Mouse (Mus musculus) liver, embryonic 11.5 days (tissue): ENCODE results near the gene Slc34a1. TPM values are rescaled to one million over a fixed set of nuclear protein-coding genes. Genes with fewer than 3 reads are reported as not detected.

Experiments
- ATAC-seq: fragments of 200-750 bp; cut with Nextera tagmentation; replicated peaks from 2 replicates; pipeline ENCODE4 v1.8.0; 2017; ENCODE audit warnings: moderate number of reproducible peaks, mild to moderate bottlenecking, moderate TSS enrichment, moderate library complexity; ENCODE audit not compliant: low FRiP score
- DNase-seq: peaks from one replicate; pipeline ENCODE4 v3.0.0-alpha.2; 2017; ENCODE audit warnings: low spot score
- H3K27ac ChIP-seq: fragments of 300-500 bp; sonication (generic); 2 replicates; pipeline ENCODE4 v1.5.1; 2014; ENCODE audit warnings: mild to moderate bottlenecking, low read depth, low read length, control low read depth
- H3K27me3 ChIP-seq: fragments of 300-500 bp; sonication (generic); replicated peaks from 2 replicates; pipeline ENCODE4 v1.6.1; 2014; ENCODE audit warnings: low read length, mixed read lengths; ENCODE audit not compliant: control insufficient read depth, insufficient read depth
- H3K36me3 ChIP-seq: fragments of 300-500 bp; sonication (generic); 2 replicates; pipeline ENCODE4 v1.6.1; 2014; ENCODE audit warnings: mild to moderate bottlenecking, low read length, moderate library complexity, mixed read lengths; ENCODE audit not compliant: control insufficient read depth, insufficient read depth
- H3K4me1 ChIP-seq: fragments of 300-500 bp; sonication (generic); replicated peaks from 2 replicates; pipeline ENCODE4 v1.6.1; 2014; ENCODE audit warnings: low read length, mixed read lengths; ENCODE audit not compliant: control insufficient read depth, insufficient read depth
- H3K4me2 ChIP-seq: fragments of 300-500 bp; sonication (generic); 2 replicates; pipeline ENCODE4 v1.6.1; 2014; ENCODE audit warnings: mild to moderate bottlenecking, control low read depth, moderate library complexity
- H3K4me3 ChIP-seq: fragments of 300-500 bp; sonication (generic); 2 replicates; pipeline ENCODE4 v1.5.1; 2014; ENCODE audit warnings: low read depth, low read length, control low read depth
- H3K9ac ChIP-seq: fragments of 300-500 bp; sonication (generic); 2 replicates; pipeline ENCODE4 v1.6.1; 2014; ENCODE audit warnings: low read depth, low read length, control low read depth
- H3K9me3 ChIP-seq: fragments of 300-500 bp; sonication (generic); 2 replicates; pipeline ENCODE4 v1.6.1; 2016; ENCODE audit warnings: low read length, inconsistent platforms, mixed read lengths; ENCODE audit not compliant: control insufficient read depth
- WGBS: fragments of 180-500 bp; shearing (Covaris S2); extraction: QIAGEN DNeasy Blood & Tissue Kit; methylation state at CpG from one replicate; pipeline ENCODE4 v1.1.7; 2014; 5-methylcytosine and 5-hydroxymethylcytosine counted together
- polyA plus RNA-seq: library from polyadenylated mRNA; unstranded; fragments of >200 nt; fragmentation: Nextera tagmentation; extraction: Ambion mirVana; gene quantifications from 2 replicates; pipeline ENCODE4 v1.2.1, GENCODE M21; 2014

Slc34a1 gene
- polyA plus RNA-seq, 1 experiment from 2014 or later, result not detected

GRCm38 (mm10) chr13:55411826-55412225, 13.8 kb downstream of the Slc34a1 start:
- Histone ChIP-seq H3K9me3 (no peaks in the 10 kb centered on the region), H3K4me3 (no peak overlapping the region), H3K27me3 (peaks cover 66% of the 10 kb centered on the region), H3K9ac (no peak overlapping the region), H3K27ac (no peak overlapping the region), H3K4me2 (no peak overlapping the region), H3K4me1 (no peaks in the 10 kb centered on the region; the same call in 1 of the 2 replicates), H3K36me3 (no peaks in the 10 kb centered on the region)
- 55% methylated on average over 7 of the region's 7 CpGs for WGBS
- no peak for ATAC-seq
- DNase-seq, result no peak

DNA sequence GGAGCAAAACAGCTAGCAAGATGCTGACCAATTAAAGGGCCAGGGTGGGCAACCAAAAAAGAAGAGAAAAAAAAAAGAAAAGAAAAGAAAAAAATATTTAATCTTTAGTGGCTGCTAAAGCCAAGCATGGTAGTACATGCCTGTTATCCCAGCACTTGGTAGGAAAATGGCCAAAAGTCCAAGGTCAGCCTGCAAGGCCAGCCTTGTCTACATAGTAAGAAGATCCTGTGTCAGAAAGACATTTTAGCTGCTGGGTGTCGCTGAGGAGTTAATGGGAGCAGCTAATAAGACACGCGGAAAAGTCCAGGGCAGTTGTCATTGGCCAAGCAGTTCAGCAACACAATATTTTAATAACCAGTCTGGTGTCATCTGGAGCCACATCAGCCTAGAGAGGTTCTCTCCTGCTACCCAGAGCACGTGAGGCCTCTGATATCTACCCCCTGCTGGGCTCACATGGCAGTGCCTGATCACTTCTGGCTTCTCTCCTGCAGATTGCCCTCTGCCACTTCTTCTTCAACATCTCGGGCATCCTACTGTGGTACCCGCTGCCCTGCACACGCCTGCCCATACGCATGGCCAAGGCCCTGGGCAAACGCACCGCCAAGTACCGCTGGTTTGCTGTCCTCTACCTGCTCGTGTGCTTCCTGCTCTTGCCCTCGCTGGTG, 14.8 kb downstream of the Slc34a1 start:
- 75% methylated on average over 13 of the region's 13 CpGs for WGBS
- H3K4me2 ChIP-seq, result no peak overlapping the region

DNA sequence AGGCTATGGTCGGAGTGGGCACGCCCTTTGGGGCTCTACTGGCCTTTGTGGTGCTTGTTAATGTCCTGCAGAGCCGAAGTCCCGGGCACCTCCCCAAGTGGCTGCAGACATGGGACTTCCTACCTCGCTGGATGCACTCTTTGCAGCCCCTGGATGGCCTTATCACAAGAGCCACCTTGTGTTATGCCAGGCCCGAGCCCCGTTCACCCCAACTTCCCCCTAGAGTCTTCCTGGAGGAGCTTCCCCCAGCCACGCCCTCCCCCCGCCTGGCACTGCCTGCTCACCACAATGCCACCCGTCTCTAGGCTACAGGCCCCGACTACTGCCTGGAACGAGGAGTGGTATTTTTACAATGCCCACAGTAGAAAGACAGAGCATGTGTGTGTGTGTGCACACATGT, 15.3 kb downstream of the Slc34a1 start:
- H3K27me3 ChIP-seq, result peaks cover 59% of the 10 kb centered on the region
- ATAC-seq, result no peak
- WGBS, result 56% methylated on average over 12 of the region's 12 CpGs

More for the DNA sequence above, 14.8 kb downstream of the Slc34a1 start:
- H3K9me3 ChIP-seq, result no peaks in the 10 kb centered on the region
- H3K4me3 ChIP-seq, result no peak overlapping the region
- H3K36me3 ChIP-seq, result no peaks in the 10 kb centered on the region
- ATAC-seq (no peak), DNase-seq (no peak)
- no peak overlapping the region for H3K9ac ChIP-seq
- H3K4me1 ChIP-seq, result no peaks in the 10 kb centered on the region; the same call in 1 of the 2 replicates
- H3K27me3 ChIP-seq, result peaks cover 62% of the 10 kb centered on the region
- no peak overlapping the region for H3K27ac ChIP-seq

DNA sequence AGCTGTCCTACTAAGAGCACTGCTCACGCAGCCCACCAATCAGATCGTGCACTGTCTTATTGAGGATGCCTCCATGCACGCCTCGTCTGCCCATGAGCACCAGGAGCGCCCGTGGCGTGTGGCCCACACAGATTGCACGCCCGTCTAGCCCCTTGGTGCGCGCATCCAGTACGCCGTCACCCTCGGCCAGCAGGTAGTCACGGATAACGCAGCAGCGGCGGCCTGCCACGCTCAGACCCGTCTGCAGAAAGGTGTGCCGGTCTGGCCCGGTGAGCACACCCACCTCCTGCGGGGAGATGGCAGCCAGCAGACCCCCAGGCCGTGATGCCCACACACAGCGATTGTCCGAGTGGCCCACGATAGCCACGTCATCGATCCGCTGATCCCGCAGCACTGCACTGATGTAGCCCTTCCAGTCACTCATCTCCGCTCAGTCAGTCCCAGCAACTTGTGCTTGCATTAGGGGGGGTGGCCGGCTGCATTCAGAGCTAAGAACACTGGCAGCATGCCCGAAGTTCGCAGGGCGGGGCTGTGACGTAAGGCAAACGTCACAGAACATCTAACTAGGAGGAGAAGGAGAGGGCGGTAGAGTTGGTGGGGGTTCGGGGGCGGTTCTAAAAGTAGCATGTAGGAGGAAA, 16.9 kb downstream of the Slc34a1 start, which contains the start of gene Pfn3:
TSS of gene Pfn3 (minus strand) at position 490 of the 638 bp plus-strand sequence.
- peak within 1 kb of the TSS; percentile 27 for H3K4me3 ChIP-seq

More for the DNA sequence above, 15.3 kb downstream of the Slc34a1 start:
- H3K9me3 ChIP-seq, result no peaks in the 10 kb centered on the region
- no peak overlapping the region for H3K9ac ChIP-seq
- no peak for DNase-seq
- H3K4me3 ChIP-seq, result no peak overlapping the region
- no peaks in the 10 kb centered on the region; the same call in 1 of the 2 replicates for H3K4me1 ChIP-seq
- no peaks in the 10 kb centered on the region for H3K36me3 ChIP-seq
- H3K27ac ChIP-seq, result no peak overlapping the region
- H3K4me2 ChIP-seq, result no peak overlapping the region

DNA sequence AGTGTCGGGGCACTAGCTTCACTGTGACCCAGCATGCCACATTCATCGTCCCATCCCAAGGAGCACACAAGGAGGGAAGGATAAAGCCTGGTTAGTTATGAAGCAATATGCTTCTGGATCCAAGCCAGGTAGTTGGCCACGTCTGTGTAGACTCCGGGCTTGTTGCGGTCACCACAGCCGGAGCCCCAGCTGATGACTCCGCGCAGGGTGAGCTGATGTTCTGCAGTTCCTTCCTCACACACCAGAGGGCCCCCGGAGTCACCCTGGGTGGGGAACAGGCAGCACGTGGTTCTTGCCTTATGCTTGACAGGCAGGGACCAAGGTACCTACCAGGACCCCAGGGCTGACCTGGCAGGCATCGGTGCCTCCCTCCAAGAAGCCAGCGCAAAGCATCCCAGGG, 20.0 kb downstream of the Slc34a1 start:
- no peaks in the 10 kb centered on the region for H3K36me3 ChIP-seq
- ATAC-seq, result peak; percentile 63
- no peaks in the 10 kb centered on the region for H3K9me3 ChIP-seq
- H3K4me2 ChIP-seq, result no peak overlapping the region
- no peak overlapping the region for H3K4me3 ChIP-seq
- H3K4me1 ChIP-seq, result peaks cover 7% of the 10 kb centered on the region
- WGBS, result 13% methylated on average over 12 of the region's 12 CpGs
- H3K27me3 ChIP-seq, result peaks cover 73% of the 10 kb centered on the region
- H3K9ac ChIP-seq, result no peak overlapping the region
- DNase-seq, result peak; percentile 77
- H3K27ac ChIP-seq, result no peak overlapping the region

More for the DNA sequence above, 16.9 kb downstream of the Slc34a1 start, which contains the start of gene Pfn3:
- peak within 1 kb of the TSS; percentile 52 for H3K4me2 ChIP-seq
- 14% methylated on average over 41 of the region's 41 CpGs for WGBS
- 0 out of 2 replicates have a peak within 1 kb of the TSS, but pooled peaks have one; percentile 16 for H3K9ac ChIP-seq
- DNase-seq, result peak; percentile 58
- H3K36me3 ChIP-seq, result no peaks in the 10 kb centered on the region
- H3K4me1 ChIP-seq, result no peaks in the 10 kb centered on the region; the same call in 1 of the 2 replicates
- H3K27ac ChIP-seq, result no peak within 1 kb of the TSS
- peaks cover 62% of the 10 kb centered on the region for H3K27me3 ChIP-seq
- H3K9me3 ChIP-seq, result no peaks in the 10 kb centered on the region
- ATAC-seq, result no peak; the same call in 1 of the 2 replicates

DNA sequence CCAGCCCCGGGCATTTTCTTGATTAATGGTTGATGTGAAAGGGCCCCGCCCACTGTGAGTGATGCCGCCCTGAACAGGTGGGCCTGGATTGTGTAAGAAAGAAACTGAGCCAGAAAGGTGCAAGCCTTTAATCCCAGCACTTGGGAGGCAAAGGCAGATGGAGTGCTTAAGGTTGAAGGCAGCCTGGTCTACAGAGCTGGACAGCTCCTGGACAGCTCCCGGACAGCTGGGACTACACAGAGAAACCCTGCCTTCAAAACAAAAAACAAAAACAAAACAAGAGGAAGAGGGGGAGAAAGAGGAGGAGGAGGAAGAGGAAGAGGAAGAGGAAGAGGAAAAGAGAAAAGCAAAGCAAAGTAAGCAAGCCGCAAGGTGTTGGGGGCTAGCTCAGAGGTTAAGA, 21.2 kb downstream of the Slc34a1 start:
- Histone ChIP-seq H3K27me3 (peaks cover 63% of the 10 kb centered on the region), H3K9ac (no peak overlapping the region), H3K4me1 (peaks cover 7% of the 10 kb centered on the region; the same call in 1 of the 2 replicates), H3K27ac (no peak overlapping the region), H3K36me3 (no peaks in the 10 kb centered on the region), H3K4me2 (no peak overlapping the region), H3K9me3 (no peaks in the 10 kb centered on the region), H3K4me3 (no peak overlapping the region)
- 75% methylated on average over 5 of the region's 5 CpGs for WGBS
- DNase-seq, result no peak
- no peak for ATAC-seq

DNA sequence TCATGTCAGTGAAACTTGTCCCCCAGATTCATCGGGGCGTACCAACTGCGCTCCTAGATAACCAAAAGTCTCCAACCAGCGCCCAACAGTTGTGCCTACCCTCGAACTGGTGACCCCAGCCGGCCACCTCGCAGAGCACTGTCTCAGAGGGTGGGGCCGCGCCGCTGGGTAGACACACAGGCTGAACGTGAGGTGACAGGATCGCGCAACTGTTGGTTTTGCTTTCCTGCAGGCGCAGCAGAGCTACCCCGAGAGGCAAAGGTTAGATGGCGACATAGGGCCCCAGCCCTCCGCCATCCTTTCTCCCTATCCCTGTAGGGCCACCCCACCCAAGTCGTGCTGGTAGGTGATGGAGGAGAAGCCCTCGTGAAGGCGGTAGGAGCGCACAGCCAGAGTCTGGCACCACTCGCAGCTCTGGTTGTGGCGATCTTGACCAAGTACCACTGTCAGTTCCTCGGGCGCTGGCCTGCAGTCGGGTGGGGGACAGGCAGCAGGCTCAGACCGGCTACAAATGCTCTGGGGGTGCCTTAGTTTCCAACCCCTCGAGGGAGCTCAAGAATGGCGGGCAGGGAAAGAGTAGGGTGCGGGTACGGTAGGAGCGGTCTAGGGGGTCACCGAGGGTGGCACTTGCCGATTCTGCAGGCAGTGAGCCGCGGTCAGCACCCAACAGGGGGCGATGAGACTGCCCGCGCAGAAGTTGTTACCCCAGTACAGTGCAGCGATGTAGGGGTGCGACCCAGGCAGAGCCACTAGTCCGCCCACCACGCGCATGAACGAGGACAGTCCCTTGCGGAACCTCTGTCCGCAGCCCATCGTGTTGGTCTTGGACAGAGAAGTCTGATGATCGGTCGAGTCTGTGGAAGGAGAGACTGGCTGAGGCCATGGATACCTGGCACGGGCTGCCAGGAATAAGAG, 22.3 kb downstream of the Slc34a1 start:
- H3K27me3 ChIP-seq, result peaks cover 52% of the 10 kb centered on the region
- H3K4me3 ChIP-seq, result 0 out of 2 replicates have a peak overlapping the region, but pooled peaks have one; percentile 3
- H3K4me2 ChIP-seq, result no peak overlapping the region

More for the DNA sequence above, 22.3 kb downstream of the Slc34a1 start:
- no peaks in the 10 kb centered on the region for H3K9me3 ChIP-seq
- no peak overlapping the region for H3K27ac ChIP-seq
- peaks cover 7% of the 10 kb centered on the region; the same call in 1 of the 2 replicates for H3K4me1 ChIP-seq
- no peak overlapping the region for H3K9ac ChIP-seq
- DNase-seq, result no peak
- 24% methylated on average over 51 of the region's 51 CpGs for WGBS
- no peaks in the 10 kb centered on the region for H3K36me3 ChIP-seq
- ATAC-seq, result 0 out of 2 replicates have a peak, but pooled peaks have one; percentile 7
